Mouse (Mus musculus) limb, embryonic 12.5 days (tissue): ENCODE results near the gene Eef2kmt. TPM values are rescaled to one million over a fixed set of nuclear protein-coding genes. Genes with fewer than 3 reads are reported as not detected.
A peak's percentile ranks its signal among the peaks of the same experiment; 100 is the strongest.

ENCODE experiments used
- ATAC-seq: fragments of 200-750 bp; cut with Nextera tagmentation; 2 replicates; pipeline ENCODE4 v1.8.0; 2017; ENCODE audit warnings: low read depth, moderate TSS enrichment; ENCODE audit not compliant: insufficient number of reproducible peaks, insufficient read depth, low FRiP score, low TSS enrichment
- H3K27ac ChIP-seq: fragments of 300-500 bp; sonication (generic); 2 replicates; pipeline ENCODE4 v1.5.1; 2016; ENCODE audit warnings: mild to moderate bottlenecking, moderate library complexity
- H3K27me3 ChIP-seq: fragments of 300-500 bp; sonication (generic); 2 replicates; pipeline ENCODE4 v1.6.1; 2016; ENCODE audit warnings: mild to moderate bottlenecking, moderate library complexity
- H3K36me3 ChIP-seq: fragments of 300-500 bp; sonication (generic); 2 replicates; pipeline ENCODE4 v1.6.1; 2016; ENCODE audit warnings: mild to moderate bottlenecking, moderate library complexity
- H3K4me1 ChIP-seq: fragments of 300-500 bp; sonication (generic); replicated peaks from 2 replicates; pipeline ENCODE4 v1.6.1; 2016
- H3K4me2 ChIP-seq: fragments of 300-500 bp; sonication (generic); 2 replicates; pipeline ENCODE4 v1.6.1; 2016; ENCODE audit warnings: mild to moderate bottlenecking, moderate library complexity
- H3K4me3 ChIP-seq: fragments of 300-500 bp; sonication (generic); replicated peaks from 2 replicates; pipeline ENCODE4 v1.5.1; 2016; ENCODE audit warnings: mild to moderate bottlenecking
- H3K9ac ChIP-seq: fragments of 300-500 bp; sonication (generic); replicated peaks from 2 replicates; pipeline ENCODE4 v1.6.1; 2016; ENCODE audit warnings: mild to moderate bottlenecking, moderate library complexity
- H3K9me3 ChIP-seq: fragments of 300-500 bp; sonication (generic); 2 replicates; pipeline ENCODE4 v1.6.1; 2016; ENCODE audit warnings: mild to moderate bottlenecking, moderate library complexity
- WGBS: fragments of 180-500 bp; shearing (Covaris S2); methylation state at CpG from one replicate; pipeline ENCODE4 v1.1.7; 2016; 5-methylcytosine and 5-hydroxymethylcytosine counted together
- microRNA-seq: library from miRNA; unstranded; fragments of <30 nt; microRNA quantifications from one replicate; pipeline ENCODE4, GENCODE M21; 2017
- polyA plus RNA-seq: library from polyadenylated mRNA; unstranded; fragments of >200 nt; fragmentation: Nextera tagmentation; extraction: Ambion mirVana; gene quantifications from 2 replicates; pipeline ENCODE4 v1.2.1, GENCODE M21; 2016

Eef2kmt gene
- polyA plus RNA-seq, 1 experiment from 2014 or later: 14.3 TPM

DNA sequence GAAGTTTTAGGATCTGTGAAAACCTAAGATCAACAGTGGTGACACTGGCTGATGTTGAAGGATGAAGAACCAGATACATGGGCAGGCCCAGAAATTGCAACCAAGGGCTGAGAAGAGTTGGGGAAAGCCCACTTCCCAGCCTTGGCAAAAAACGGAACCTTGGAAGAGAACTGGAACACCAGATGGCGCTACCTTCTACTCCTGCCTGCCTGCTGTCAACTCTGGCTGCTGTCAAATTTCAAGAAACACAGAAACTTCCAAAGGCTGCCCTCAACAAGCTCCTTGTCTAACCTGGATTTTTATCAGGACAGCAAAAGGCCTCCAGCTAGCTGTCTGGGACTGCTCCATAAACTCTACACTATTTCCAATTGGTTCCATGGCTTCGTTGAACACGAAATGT, 53.1 kb downstream of the Eef2kmt start:
- WGBS: 10% methylated on average over 4 of the region's 4 CpGs
- Histone ChIP-seq H3K27me3 (peaks cover 8% of the 10 kb centered on the region), H3K4me3 (peak overlapping the region; percentile 80), H3K27ac (no peak overlapping the region), H3K4me2 (peak overlapping the region; percentile 97), H3K36me3 (peaks cover 18% of the 10 kb centered on the region; the same call in 1 of the 2 replicates), H3K9me3 (no peaks in the 10 kb centered on the region), H3K9ac (no peak overlapping the region), H3K4me1 (0 out of 2 replicates have a peak, but pooled peaks cover 5% of the 10 kb centered on the region)
- no peak for ATAC-seq

DNA sequence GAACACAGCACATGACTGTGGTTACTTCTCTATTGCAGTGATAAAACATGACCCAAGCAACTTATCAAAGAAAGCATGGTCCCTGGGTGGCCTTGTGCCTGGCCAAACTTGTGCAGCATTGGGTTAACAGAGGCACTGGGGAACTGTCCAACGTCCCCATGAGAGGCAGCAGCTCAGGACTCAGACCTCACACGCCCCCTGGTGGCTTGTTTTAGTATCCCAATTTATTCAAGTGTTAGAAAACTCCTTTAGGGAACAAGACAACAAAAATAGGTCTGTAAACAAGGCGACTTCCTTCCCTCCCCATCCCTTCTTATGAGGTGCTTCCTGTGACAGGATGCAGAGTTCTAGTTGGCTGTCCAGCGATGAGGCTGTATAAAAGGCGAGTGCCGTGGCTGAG, 60.7 kb downstream of the Eef2kmt start:
- Histone ChIP-seq H3K27ac (no peak overlapping the region), H3K4me1 (no peaks in the 10 kb centered on the region), H3K4me3 (no peak overlapping the region), H3K9ac (no peak overlapping the region), H3K4me2 (no peak overlapping the region), H3K27me3 (no peaks in the 10 kb centered on the region), H3K36me3 (peaks cover 23% of the 10 kb centered on the region; the same call in 1 of the 2 replicates), H3K9me3 (no peaks in the 10 kb centered on the region)
- ATAC-seq: no peak
- 30% methylated on average over 6 of the region's 6 CpGs for WGBS

Small RNA genes lying within 50 kb of the gene (microRNA-seq; reads per million reads assigned to microRNA genes)
- gene Gm23689: not detected
- gene Gm26095: not detected
- not detected for gene Mir6364

Other genes with a start within 250 kb of the Eef2kmt start
- gene Smim22, start 248.7 kb downstream of the Eef2kmt start, polyA plus RNA-seq: 1.6 and 4.3 TPM in 2 replicates
- gene Rogdi, start 242.4 kb downstream of the Eef2kmt start, polyA plus RNA-seq: 71.5 and 74.3 TPM in 2 replicates
- 168 and 174 TPM in 2 replicates for gene Glyr1, start 206.1 kb downstream of the Eef2kmt start, polyA plus RNA-seq
- 26.8 and 27.0 TPM in 2 replicates for gene Ubn1, start 205.9 kb downstream of the Eef2kmt start, polyA plus RNA-seq
- gene Ppl, start 123.6 kb downstream of the Eef2kmt start, polyA plus RNA-seq: 3.3 TPM in 2 replicates
- 0.04 and 0.05 TPM in 2 replicates for gene Sec14l5, start 108.9 kb downstream of the Eef2kmt start, polyA plus RNA-seq
- gene Nagpa, start 52.0 kb downstream of the Eef2kmt start, polyA plus RNA-seq: 14.5 and 14.7 TPM in 2 replicates
- 1.2 and 1.4 TPM in 2 replicates for gene AU021092, start 33.7 kb downstream of the Eef2kmt start, polyA plus RNA-seq
- gene Alg1, start 22.4 kb downstream of the Eef2kmt start, polyA plus RNA-seq: 27.8 and 28.2 TPM in 2 replicates